Comparison of ENCODE assay signal across 21 mouse cellular contexts in the genomic region with DNA sequence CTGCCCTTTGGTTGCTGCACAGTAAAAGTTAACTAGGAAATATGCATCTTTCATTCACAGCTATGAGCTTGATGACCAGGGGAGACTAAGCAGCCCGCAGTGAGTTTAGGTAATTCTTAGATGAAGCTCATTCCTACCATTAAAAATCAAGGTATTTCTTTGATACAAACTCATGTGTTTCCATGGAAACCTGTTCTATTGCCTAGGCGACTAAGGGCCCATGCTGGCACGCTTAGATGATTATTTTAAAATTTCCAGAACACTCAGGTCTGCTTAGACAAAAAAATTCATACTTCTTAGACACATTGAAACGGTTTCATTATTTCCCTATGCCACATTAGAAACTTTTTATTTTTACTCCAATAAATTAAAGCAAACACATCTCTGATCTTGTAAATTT. TPM values are rescaled to one million over a fixed set of nuclear protein-coding genes. Genes with fewer than 3 reads are reported as not detected.
DNase-seq lines count a peak whose midpoint lies in the region; ATAC-seq and TF ChIP-seq lines count a peak whose summit lies in the region.
"Had no signal": no experiment of that assay in that cellular context is flagged by ENCODE, and none has a peak within 500 bp of the region (broad histone marks: within the 10 kb centered on the region; RNA-seq: fewer than 3 reads in every experiment).

No protein-coding gene starts in this region.

- 69% methylated on average over 4 of the region's 4 CpGs for WGBS in forebrain, embryonic 16.5 days
- WGBS in forebrain, embryonic 12.5 days: 82% methylated on average over 4 of the region's 4 CpGs

- TF ChIP-seq POLR2A in cortical plate, adult 2 months (IDR thresholded peaks at IDR 0.05; ENCODE audit: extremely low read depth, insufficient read depth, low read length): no peak

- 0 out of 2 replicates have a peak, but pooled peaks cover 2% of the 10 kb centered on the region for H3K4me1 ChIP-seq in forebrain, embryonic 16.5 days (replicated peaks; ENCODE audit: control insufficient read depth, insufficient read depth, low read length)
- H3K4me1 ChIP-seq in forebrain, embryonic 12.5 days: no peaks in the 10 kb centered on the region
- peaks cover 5% of the 10 kb centered on the region for H3K4me1 ChIP-seq in cortical plate, adult 2 months (ENCODE audit: control insufficient read depth, insufficient read depth, low read length)
- H3K4me1 ChIP-seq: embryonic facial prominence, embryonic 15.5 days; heart, embryonic 15.5 days; hindbrain, embryonic 10.5 days had no signal

- H3K27ac ChIP-seq in forebrain, embryonic 16.5 days (ENCODE audit: low read length): no peak overlapping the region
- no peak overlapping the region for H3K27ac ChIP-seq in forebrain, embryonic 12.5 days
- peak overlapping the region; percentile 72 for H3K27ac ChIP-seq in layer of hippocampus, adult 2 months
- H3K27ac ChIP-seq in cortical plate, adult 2 months (ENCODE audit: insufficient read depth, low read length): peak overlapping the region; percentile 88; the same call in 1 of the 2 replicates
- H3K27ac ChIP-seq: embryonic facial prominence, embryonic 15.5 days; heart, adult 2 months; heart, embryonic 15.5 days; hindbrain, embryonic 10.5 days; hindbrain, embryonic 15.5 days had no signal

- no peak overlapping the region for H3K4me2 ChIP-seq in forebrain, embryonic 16.5 days (ENCODE audit: low read length)
- no peak overlapping the region for H3K4me2 ChIP-seq in forebrain, embryonic 12.5 days
- H3K4me2 ChIP-seq: embryonic facial prominence, embryonic 15.5 days; heart, embryonic 11.5 days; heart, embryonic 15.5 days; hindbrain, embryonic 15.5 days had no signal

- no peaks in the 10 kb centered on the region for H3K9me3 ChIP-seq in forebrain, embryonic 16.5 days (ENCODE audit: control insufficient read depth, low read length)
- no peaks in the 10 kb centered on the region for H3K9me3 ChIP-seq in forebrain, embryonic 12.5 days
- H3K9me3 ChIP-seq: embryonic facial prominence, embryonic 15.5 days; heart, embryonic 15.5 days; hindbrain, embryonic 10.5 days; hindbrain, embryonic 15.5 days had no signal

- H3K4me3 ChIP-seq in forebrain, embryonic 16.5 days (replicated peaks; ENCODE audit: low read length): no peak overlapping the region
- H3K4me3 ChIP-seq in forebrain, embryonic 12.5 days (replicated peaks): no peak overlapping the region
- no peak overlapping the region for H3K4me3 ChIP-seq in layer of hippocampus, adult 2 months
- no peak overlapping the region for H3K4me3 ChIP-seq in cortical plate, adult 2 months (ENCODE audit: insufficient read depth, low read length)
- H3K4me3 ChIP-seq: embryonic facial prominence, embryonic 15.5 days; erythroblast, embryonic 14.5 days; heart, adult 2 months; heart, embryonic 15.5 days; hindbrain, embryonic 10.5 days; hindbrain, embryonic 15.5 days had no signal

- H3K27me3 ChIP-seq in forebrain, embryonic 16.5 days (replicated peaks; ENCODE audit: control insufficient read depth, insufficient read depth, low read length): no peaks in the 10 kb centered on the region
- H3K27me3 ChIP-seq in forebrain, embryonic 12.5 days: no peaks in the 10 kb centered on the region
- H3K27me3 ChIP-seq: embryonic facial prominence, embryonic 15.5 days; heart, embryonic 15.5 days; hindbrain, embryonic 15.5 days; Patski had no signal

- no peaks in the 10 kb centered on the region for H3K36me3 ChIP-seq in forebrain, embryonic 16.5 days (ENCODE audit: control insufficient read depth, insufficient read depth)
- H3K36me3 ChIP-seq in forebrain, embryonic 12.5 days (replicated peaks): no peaks in the 10 kb centered on the region
- H3K36me3 ChIP-seq: embryonic facial prominence, embryonic 15.5 days; heart, embryonic 15.5 days; hindbrain, embryonic 10.5 days; hindbrain, embryonic 15.5 days had no signal

- intact Hi-C loops in gastrocnemius, postnatal 36 days (cut with DNase I): no loop called here

- DNase-seq in layer of hippocampus, adult 2 months (ENCODE audit: low spot score in 2 of 2): no peak
- DNase-seq in layer of hippocampus, postnatal 36 days: no peak
- peak; percentile 54 for DNase-seq in brain, adult 2 months (ENCODE audit: low read depth, low spot score)
- DNase-seq in gastrocnemius, postnatal 36 days: no peak
- DNase-seq: cerebellum, adult 2 months; cerebellum, postnatal 10 days; gastrocnemius, postnatal 10 days; heart, adult 2 months had no signal

- TF ChIP-seq CTCF in layer of hippocampus, adult 2 months (conservative IDR thresholded peaks at IDR 0.05): no peak
- no peak for TF ChIP-seq CTCF in cortical plate, adult 2 months (IDR thresholded peaks at IDR 0.05; ENCODE audit: extremely low read depth, insufficient read depth, low read length)

- ATAC-seq in forebrain, embryonic 16.5 days: peak; percentile 40; the same call in 1 of the 2 replicates
- no peak for ATAC-seq in forebrain, embryonic 12.5 days (ENCODE audit: low FRiP score)
- ATAC-seq: activated CD4-positive, CD25-positive, alpha-beta regulatory T cell, adult 4 months; inflammation-experienced regulatory T-cells, adult 6 months; intestine, postnatal 0 days; Patski had no signal

- H3K9ac ChIP-seq in forebrain, embryonic 16.5 days (replicated peaks; ENCODE audit: low read depth, low read length): no peak overlapping the region
- no peak overlapping the region for H3K9ac ChIP-seq in forebrain, embryonic 12.5 days
- H3K9ac ChIP-seq: embryonic facial prominence, embryonic 15.5 days; heart, embryonic 15.5 days; hindbrain, embryonic 15.5 days had no signal

RNA-seq across cellular contexts. Expression of a gene that starts 17.3 kb away (rescaled TPM):
- polyA plus RNA-seq in forebrain, embryonic 16.5 days (2015; fragmentation: Nextera tagmentation; extraction: Ambion mirVana): 43.2 and 44.0 TPM in 2 replicates
- polyA plus RNA-seq in forebrain, embryonic 12.5 days (2016; fragmentation: Nextera tagmentation; extraction: Ambion mirVana): 39.6 and 47.3 TPM in 2 replicates
- 10 to 100 TPM; 20.6 to 25.6 TPM for total RNA-seq in layer of hippocampus, adult 2 months (2021)
- 10 to 100 TPM; 25.5 to 29.8 TPM for total RNA-seq in layer of hippocampus, postnatal 36 days (2021)
- 43.8 and 46.9 TPM in 2 replicates for polyA plus RNA-seq in cortical plate, adult 2 months (2012; rRNA removed)
- 10 to 100 TPM; 18.3 to 20.9 TPM for total RNA-seq in gastrocnemius, postnatal 36 days (2021)

Comparison
In these comparisons a context has a peak if more than half of its experiments do, and no peak if none do; other contexts are left out.
1. H3K27ac ChIP-seq: peak in layer of hippocampus, adult 2 months (single experiment) and cortical plate, adult 2 months (single experiment); none in forebrain, embryonic 16.5 days (single experiment) and forebrain, embryonic 12.5 days (single experiment).